19 mouse cellular contexts compared by ENCODE assay signal in genomic region chr7:40812952-40813351, GRCm38 (mm10).
DNase-seq lines count a peak whose midpoint lies in the region.
"Had no signal": no experiment of that assay in that cellular context is flagged by ENCODE, and none has a peak within 500 bp of the region (broad histone marks: within the 10 kb centered on the region; RNA-seq: fewer than 3 reads in every experiment).

No protein-coding gene starts in this region.

- intact Hi-C loops in left cerebral cortex, postnatal 10 days (cut with DNase I): no loop called here
- intact Hi-C loops in left cerebral cortex, postnatal 25 days (cut with DNase I): no loop called here

- DNase-seq in left cerebral cortex, adult 18-20 months (ENCODE audit: low spot score in 2 of 2): peak; percentile 42 to 67
- no peak for DNase-seq in left cerebral cortex, postnatal 10 days (ENCODE audit: extremely low spot score in 1 of 2, low spot score in 2 of 2)
- peak; percentile 79 for DNase-seq in brain, adult 2 months (ENCODE audit: low read depth, low spot score)
- DNase-seq in frontal cortex, adult 2 months (ENCODE audit: extremely low spot score in 1 of 2, low spot score in 1 of 2): peak; percentile 51 to 71
- DNase-seq in left cerebral cortex, postnatal 25 days (ENCODE audit: low spot score in 2 of 2): peak; percentile 54 to 86
- DNase-seq in cerebellum, adult 11-12 months: no peak
- no peak for DNase-seq in cerebellum, adult 9-10 months
- DNase-seq: adrenal gland, adult 2 months; adrenal gland, postnatal 36 days; B cell, adult 2 months; cerebellum, adult 8-10 months; gastrocnemius, postnatal 14 days; heart, postnatal 36 days; kidney, adult 8-10 months; kidney, postnatal 10 days; liver, embryonic 13.5 days; lung, adult 18-20 months; lung, postnatal 4 days; thymus, postnatal 14 days had no signal

Comparison
In these comparisons a context has a peak if more than half of its experiments do, and no peak if none do; other contexts are left out.
1. DNase-seq: peak in left cerebral cortex, adult 18-20 months (2 of 2), brain, adult 2 months (single experiment), frontal cortex, adult 2 months (2 of 2) and left cerebral cortex, postnatal 25 days (2 of 2); none in left cerebral cortex, postnatal 10 days (0 of 2), cerebellum, adult 11-12 months (single experiment) and cerebellum, adult 9-10 months (single experiment).